Mouse (Mus musculus) left cerebral cortex, postnatal 14 days (tissue): Measurements from ENCODE around the gene BC049715. TPM values are rescaled to one million over a fixed set of nuclear protein-coding genes. Genes with fewer than 3 reads are reported as not detected.
"Not testable (repeated sequence)": the region's sequence is repeated elsewhere in the genome, so short reads cannot be mapped to it uniquely, and the experiment has no call there.

Source experiments
- DNase-seq, 2 experiments: peaks; one replicate each; pipeline ENCODE4 v3.0.0; 2021 to 2022; ENCODE audit warnings: low spot score in 2 of 2, mixed read lengths in 1 of 2
- intact Hi-C: fragments of 180-260 bp; cut with DNase I; formaldehyde crosslinking; loops from one replicate; pipeline ENCODE4 v1.15.1; 2025
- microRNA-seq, 2 experiments: library from miRNA; unstranded; fragments of <30 nt; microRNA quantifications; one replicate each; pipeline ENCODE4 v1.2.0; 2022
- total RNA-seq, 2 experiments: library from RNA; stranded (reverse); gene quantifications; 2 replicates each; pipeline ENCODE4 v1.2.3; 2021

BC049715 gene
- total RNA-seq, 2 experiments from 2014 or later = 2.7 to 4.8 TPM

DNA sequence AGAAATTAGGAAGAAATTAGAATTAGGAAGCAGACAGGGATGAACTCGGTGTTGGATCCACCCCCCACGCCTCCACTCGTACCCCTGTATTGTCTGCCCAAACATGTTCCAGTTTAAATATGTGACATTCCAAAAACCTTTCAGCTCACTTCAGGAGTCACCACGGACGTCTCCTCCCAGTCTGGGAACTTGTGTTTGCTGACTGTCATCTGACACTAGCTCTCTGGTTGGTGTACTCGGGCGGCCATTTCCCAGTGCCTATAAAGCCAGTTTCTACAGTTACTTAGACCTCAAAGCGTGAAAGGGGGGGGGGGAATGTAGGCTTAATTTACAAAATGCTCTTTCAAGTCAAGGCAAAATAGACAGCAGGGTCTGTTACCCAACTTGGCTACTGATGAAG is 54.3 kb downstream of the BC049715 start:
- intact Hi-C loops = no loop called here

GRCm38 (mm10) chr6:136883431-136883915 is 56.0 kb downstream of the BC049715 start:
- intact Hi-C loops = no loop called here
- no peak for DNase-seq

More for the DNA sequence above, 54.3 kb downstream of the BC049715 start:
- DNase-seq = no peak

DNA sequence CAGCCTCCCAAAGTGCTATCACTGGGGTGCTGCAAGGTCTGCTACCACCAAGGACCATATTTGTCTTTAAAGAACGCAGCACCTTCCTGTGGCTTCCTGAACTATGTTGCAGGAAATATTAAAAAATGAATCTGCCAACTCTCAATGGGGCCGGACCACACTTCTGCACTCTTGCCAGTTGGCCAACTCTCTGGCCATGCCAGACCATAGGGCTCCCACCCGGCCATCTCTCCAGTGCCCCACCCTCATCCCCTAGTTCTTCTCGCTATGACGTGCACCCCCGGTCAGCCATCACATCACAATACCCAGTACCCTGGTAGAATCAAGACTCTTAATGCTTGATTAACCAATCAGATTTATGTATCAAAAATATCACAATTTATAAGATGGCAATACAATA is 56.5 kb downstream of the BC049715 start:
- intact Hi-C loops = no loop called here
- no peak for DNase-seq

DNA sequence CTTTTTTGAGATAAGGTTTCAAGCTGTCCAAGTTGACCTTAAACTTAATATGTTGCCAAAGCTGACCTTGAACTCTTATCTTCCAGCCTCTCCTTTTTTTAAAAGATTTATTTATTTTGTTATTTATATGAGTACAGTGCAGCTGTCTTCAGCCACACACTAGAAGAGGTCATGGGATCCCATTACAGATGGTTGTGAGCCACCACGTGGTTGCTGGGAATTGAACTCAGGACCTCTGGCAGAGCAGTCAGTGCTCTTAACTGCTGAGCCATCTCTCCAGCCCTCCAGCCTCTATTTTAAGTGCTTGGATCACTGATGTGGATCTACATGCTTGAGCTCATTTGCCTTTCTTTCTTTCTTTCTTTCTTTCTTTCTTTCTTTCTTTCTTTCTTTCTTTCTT is 57.3 kb downstream of the BC049715 start:
- intact Hi-C loops, DNase-seq: not testable (repeated sequence)

DNA sequence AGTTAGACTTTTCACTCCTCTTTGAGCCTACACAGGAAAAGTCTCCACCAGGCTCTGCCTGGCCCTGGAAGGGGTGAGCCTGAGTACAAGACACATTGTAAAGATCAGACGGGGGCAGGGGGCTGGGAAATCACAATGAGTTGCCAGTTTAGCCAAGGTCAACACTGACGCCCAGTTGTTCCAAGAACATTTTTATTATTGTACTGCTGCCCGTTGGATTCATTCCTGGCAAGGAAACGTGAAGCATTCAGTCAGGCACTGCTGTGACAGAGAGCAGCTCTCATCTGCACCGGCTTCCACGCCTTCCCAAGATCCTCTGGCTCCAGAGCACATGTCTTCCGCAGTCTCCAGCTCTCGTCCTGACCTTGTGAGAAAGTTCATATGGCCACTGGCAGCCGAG is 60.4 kb downstream of the BC049715 start:
- DNase-seq = no peak
- intact Hi-C loops = no loop called here

DNA sequence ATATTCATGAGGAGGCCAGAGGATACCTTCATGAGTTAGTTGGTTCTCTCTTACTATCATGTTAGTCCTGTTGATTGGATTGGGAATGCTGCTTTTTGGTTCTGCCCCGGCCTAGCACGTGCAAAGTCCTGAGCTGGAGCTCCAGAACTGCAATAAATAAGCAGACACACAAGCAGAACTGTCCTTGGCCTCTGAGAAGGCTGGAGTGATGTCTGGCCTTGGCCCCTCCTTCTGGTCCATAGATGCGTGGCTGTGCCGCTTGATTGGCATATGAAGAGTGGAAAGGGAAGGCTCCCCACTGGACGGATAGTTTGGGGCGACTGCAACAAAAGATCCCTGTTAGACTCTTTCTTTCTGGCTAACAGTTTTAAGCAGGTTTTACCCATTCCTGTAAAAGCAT is 61.6 kb downstream of the BC049715 start:
- intact Hi-C loops = no loop called here
- DNase-seq = no peak

DNA sequence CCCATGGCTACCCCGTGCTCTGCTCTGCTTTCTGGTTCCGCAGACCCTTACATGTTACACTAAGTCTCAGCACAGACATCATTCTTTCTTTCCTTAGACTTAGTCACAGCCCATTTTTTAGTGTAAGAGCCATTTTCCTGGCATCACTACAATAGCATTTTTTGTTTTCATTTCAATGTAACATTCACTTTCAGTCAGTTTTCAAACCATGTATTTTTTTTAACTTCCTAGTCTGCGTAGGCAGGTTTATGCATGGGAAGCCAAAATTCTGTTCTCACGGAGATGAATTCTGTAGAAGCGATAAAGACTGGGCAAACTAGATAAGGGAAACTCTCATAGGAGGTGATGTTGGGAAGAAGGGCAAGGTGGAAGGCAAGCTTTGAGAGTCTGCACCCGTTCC is 62.1 kb downstream of the BC049715 start:
- intact Hi-C loops = no loop called here

More for the DNA sequence above, 62.1 kb downstream of the BC049715 start:
- peak in 1 of 2 experiments; percentile 44 for DNase-seq

Small RNA genes lying within 50 kb of the gene (microRNA-seq; reads per million reads assigned to microRNA genes)
- 0 reads per million in 2 experiments for gene Gm44364

Other genes starting within 250 kb of the BC049715 start
- gene Plbd1, start 165.7 kb upstream of the BC049715 start, total RNA-seq = under 1 TPM; 0.33 to 0.47 TPM
- under 1 TPM; 0.42 to 0.57 TPM for gene Gucy2c, start 45.9 kb upstream of the BC049715 start, total RNA-seq
- gene Hist4h4, start 23.2 kb upstream of the BC049715 start, total RNA-seq = 10 to 100 TPM in 1 of 2 experiments, 1 to 10 TPM in 1; 7.9 to 10.4 TPM
- 10 to 100 TPM; 65.7 to 66.8 TPM for gene H2afj, start 19.4 kb upstream of the BC049715 start, total RNA-seq
- gene Wbp11, start 607 bp downstream of the BC049715 start, total RNA-seq = 100 to 1,000 TPM; 120 to 128 TPM
- 1 to 10 TPM; 2.1 to 4.2 TPM for gene Smco3, start 7.8 kb downstream of the BC049715 start, total RNA-seq
- gene Art4, start 30.1 kb downstream of the BC049715 start, total RNA-seq = under 1 TPM in 1 of 2 experiments, not detected in 1; 0.21 TPM
- gene Mgp, start 48.2 kb downstream of the BC049715 start, total RNA-seq = 10 to 100 TPM; 44.9 to 54.4 TPM
- under 1 TPM; 0.34 to 0.81 TPM for gene Erp27, start 94.6 kb downstream of the BC049715 start, total RNA-seq
- 1 to 10 TPM; 1.3 to 1.6 TPM for gene Pde6h, start 96.2 kb downstream of the BC049715 start, total RNA-seq
- 10 to 100 TPM; 16.6 to 17.0 TPM for gene Arhgdib, start 114.3 kb downstream of the BC049715 start, total RNA-seq